Mouse (Mus musculus) limb, embryonic 14.5 days (tissue): ENCODE data around the gene Timp4. TPM values are rescaled to one million over a fixed set of nuclear protein-coding genes. Genes with fewer than 3 reads are reported as not detected.

Experiments
- ATAC-seq: fragments of 200-750 bp; cut with Nextera tagmentation; 2 replicates; pipeline ENCODE4 v1.8.0; 2017; ENCODE audit warnings: low read depth, moderate number of reproducible peaks, moderate TSS enrichment; ENCODE audit not compliant: low FRiP score
- DNase-seq: peaks from one replicate; pipeline ENCODE4 v3.0.0-alpha.2; 2015; ENCODE audit warnings: low spot score
- H3K27ac ChIP-seq: fragments of 300-500 bp; sonication (generic); replicated peaks from 2 replicates; pipeline ENCODE4 v1.5.1; 2014; ENCODE audit warnings: low read depth, mild to moderate bottlenecking, low read length, moderate library complexity, mixed read lengths
- H3K27me3 ChIP-seq: fragments of 300-500 bp; sonication (generic); 2 replicates; pipeline ENCODE4 v1.6.1; 2014; ENCODE audit warnings: low read length, mixed read lengths; ENCODE audit not compliant: control insufficient read depth, insufficient read depth
- H3K36me3 ChIP-seq: fragments of 300-500 bp; sonication (generic); 2 replicates; pipeline ENCODE4 v1.6.1; 2014; ENCODE audit warnings: mild to moderate bottlenecking, low read length, moderate library complexity, mixed read lengths; ENCODE audit not compliant: control insufficient read depth, insufficient read depth
- H3K4me1 ChIP-seq: fragments of 300-500 bp; sonication (generic); 2 replicates; pipeline ENCODE4 v1.6.1; 2014; ENCODE audit warnings: antibody characterized with exemption, low read length, mixed read lengths; ENCODE audit not compliant: control insufficient read depth, insufficient read depth
- H3K4me2 ChIP-seq: fragments of 300-500 bp; sonication (generic); replicated peaks from 2 replicates; pipeline ENCODE4 v1.6.1; 2014; ENCODE audit warnings: low read depth, mild to moderate bottlenecking, low read length, moderate library complexity; ENCODE audit not compliant: severe bottlenecking
- H3K4me3 ChIP-seq: fragments of 300-500 bp; sonication (generic); replicated peaks from 2 replicates; pipeline ENCODE4 v1.5.1; 2014; ENCODE audit warnings: low read length
- H3K9ac ChIP-seq: fragments of 300-500 bp; sonication (generic); 2 replicates; pipeline ENCODE4 v1.6.1; 2014; ENCODE audit warnings: mild to moderate bottlenecking, low read depth, low read length, moderate library complexity; ENCODE audit not compliant: severe bottlenecking
- H3K9me3 ChIP-seq: fragments of 300-500 bp; sonication (generic); 2 replicates; pipeline ENCODE4 v1.6.1; 2016; ENCODE audit warnings: low read length; ENCODE audit not compliant: control insufficient read depth
- POLR2A ChIP-seq: fragments of 200-500 bp; IDR thresholded peaks from 2 replicates; pipeline ENCODE4 v1.8.0; 2012; ENCODE audit warnings: inconsistent platforms, mild to moderate bottlenecking, moderate library complexity, borderline replicate concordance; ENCODE audit not compliant: insufficient read depth, insufficient read length; ENCODE audit errors: extremely low read depth
- WGBS: fragments of 180-500 bp; shearing (Covaris S2); extraction: QIAGEN DNeasy Blood & Tissue Kit; methylation state at CpG from one replicate; pipeline ENCODE4 v1.1.7; 2014; 5-methylcytosine and 5-hydroxymethylcytosine counted together
- polyA plus RNA-seq, 2 experiments: library from polyadenylated mRNA; depleted of rRNA in 1 of 2; stranded (reverse) in 1 of 2; unstranded in 1 of 2; fragments of >200 nt; fragmentation: Nextera tagmentation in 1 of 2; extraction: Ambion mirVana in 1 of 2; gene quantifications; 2 replicates each; pipeline versions ENCODE4 v1.2.1 to v1.2.3; 2012 to 2014

Gene Timp4
- polyA plus RNA-seq, 2 experiments, result 0.28 to 0.49 TPM

DNA sequence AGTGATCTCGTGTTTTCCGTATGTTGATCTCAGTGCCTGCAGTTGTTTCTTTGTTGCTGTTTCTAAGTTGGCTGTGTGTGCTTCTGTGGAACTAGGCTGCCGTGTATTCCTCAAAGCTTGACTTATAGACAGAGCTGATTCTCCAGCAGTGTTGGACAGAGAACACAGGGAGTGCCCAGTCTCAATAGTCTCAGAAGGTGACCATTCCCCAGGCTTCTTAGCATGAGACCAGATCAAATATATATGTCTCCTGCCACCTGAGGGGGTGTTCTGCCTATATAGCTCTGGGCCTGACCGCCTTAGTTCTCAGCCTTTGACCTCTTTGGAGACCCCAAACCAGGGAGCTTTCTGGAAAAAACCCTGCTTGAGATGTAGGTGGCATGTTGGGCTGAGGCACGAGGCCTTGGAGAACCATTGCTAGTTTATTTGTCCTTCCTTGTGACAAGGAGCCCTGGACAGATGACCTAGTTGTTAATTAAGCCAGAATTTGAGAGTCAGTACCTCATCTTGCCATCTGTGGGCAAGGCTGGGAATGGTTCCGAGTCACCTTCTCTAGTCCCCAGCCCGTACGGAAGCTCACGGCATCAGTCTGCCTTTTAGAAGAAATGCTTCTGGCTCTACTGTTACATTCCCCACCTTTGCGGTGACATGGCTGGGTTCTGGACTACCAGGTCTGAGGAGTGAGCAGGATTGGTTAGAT lies 23.3 kb upstream of the Timp4 start:
- ATAC-seq, result no peak
- 90% methylated on average over 10 of the region's 10 CpGs for WGBS
- no peaks in the 10 kb centered on the region for H3K9me3 ChIP-seq
- no peak overlapping the region for H3K4me2 ChIP-seq
- DNase-seq, result no peak
- TF ChIP-seq POLR2A, result no peak
- no peak overlapping the region for H3K27ac ChIP-seq
- no peaks in the 10 kb centered on the region for H3K36me3 ChIP-seq
- H3K4me3 ChIP-seq, result no peak overlapping the region
- no peak overlapping the region for H3K9ac ChIP-seq
- peaks cover 10% of the 10 kb centered on the region for H3K4me1 ChIP-seq
- H3K27me3 ChIP-seq, result no peaks in the 10 kb centered on the region

GRCm38 (mm10) chr6:115274705-115275104 lies 22.7 kb upstream of the Timp4 start:
- no peak overlapping the region for H3K9ac ChIP-seq
- H3K4me3 ChIP-seq, result no peak overlapping the region
- no peaks in the 10 kb centered on the region for H3K36me3 ChIP-seq
- H3K27me3 ChIP-seq, result no peaks in the 10 kb centered on the region
- H3K9me3 ChIP-seq, result no peaks in the 10 kb centered on the region
- ATAC-seq, result no peak
- no peak overlapping the region for H3K27ac ChIP-seq
- 70% methylated on average over 9 of the region's 9 CpGs for WGBS
- no peak overlapping the region for H3K4me2 ChIP-seq
- H3K4me1 ChIP-seq, result peaks cover 10% of the 10 kb centered on the region
- no peak for DNase-seq
- TF ChIP-seq POLR2A, result no peak

GRCm38 (mm10) chr6:115273346-115273745 lies 21.3 kb upstream of the Timp4 start:
- WGBS, result 76% methylated on average over 10 of the region's 10 CpGs
- no peak for TF ChIP-seq POLR2A
- Histone ChIP-seq H3K9me3 (no peaks in the 10 kb centered on the region), H3K4me2 (no peak overlapping the region), H3K4me3 (no peak overlapping the region), H3K4me1 (peaks cover 10% of the 10 kb centered on the region), H3K36me3 (no peaks in the 10 kb centered on the region), H3K27me3 (no peaks in the 10 kb centered on the region), H3K27ac (no peak overlapping the region), H3K9ac (no peak overlapping the region)
- no peak for ATAC-seq
- no peak for DNase-seq

DNA sequence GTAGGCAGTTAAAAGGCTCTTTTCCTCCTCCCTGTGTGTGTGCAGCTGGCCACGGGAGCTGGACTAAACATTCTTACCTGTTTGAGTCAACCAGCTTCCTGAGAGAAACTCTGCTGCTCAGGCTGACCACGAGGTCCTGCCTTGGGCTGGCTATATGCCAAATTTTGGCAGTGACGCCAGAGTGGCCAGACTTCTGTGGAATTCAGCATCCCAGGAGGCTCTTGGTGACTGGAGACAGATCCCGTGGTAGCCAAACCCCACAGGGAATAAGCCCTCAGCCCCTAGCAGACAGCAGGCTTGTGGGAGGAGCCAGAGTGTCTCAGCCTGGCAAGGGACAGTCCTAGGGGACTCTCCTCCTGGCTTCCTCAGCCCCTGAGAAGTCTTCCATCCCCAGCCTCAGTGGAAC lies 19.9 kb upstream of the Timp4 start:
- no peak for TF ChIP-seq POLR2A
- 0 out of 2 replicates have a peak, but pooled peaks have one; percentile 32 for ATAC-seq
- no peak overlapping the region for H3K27ac ChIP-seq
- H3K27me3 ChIP-seq, result no peaks in the 10 kb centered on the region
- H3K36me3 ChIP-seq, result no peaks in the 10 kb centered on the region
- no peak overlapping the region for H3K4me2 ChIP-seq
- H3K4me3 ChIP-seq, result no peak overlapping the region
- H3K4me1 ChIP-seq, result peaks cover 10% of the 10 kb centered on the region
- DNase-seq, result peak; percentile 29
- WGBS, result 7% methylated on average over 4 of the region's 4 CpGs
- no peaks in the 10 kb centered on the region for H3K9me3 ChIP-seq
- H3K9ac ChIP-seq, result no peak overlapping the region

DNA sequence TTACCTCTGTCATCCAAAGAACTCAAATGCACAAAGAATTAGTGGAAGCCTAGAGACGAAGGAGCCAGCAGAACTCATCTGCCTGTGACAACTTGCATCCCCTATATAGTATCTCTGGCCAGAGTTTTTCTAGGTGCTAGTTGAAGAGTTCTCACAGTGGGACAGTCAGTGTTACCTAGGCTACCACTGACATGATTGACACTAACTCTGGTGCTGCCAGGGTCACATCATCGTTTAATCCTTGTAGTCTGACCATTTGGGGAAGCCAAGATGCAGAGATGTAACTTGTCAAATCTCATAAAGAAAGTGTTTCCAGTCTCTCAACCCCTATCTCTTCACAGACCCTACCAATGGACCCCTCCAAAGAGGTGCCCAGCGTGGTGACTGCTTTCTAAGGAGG lies 19.3 kb upstream of the Timp4 start:
- no peak for ATAC-seq
- H3K27ac ChIP-seq, result no peak overlapping the region
- 55% methylated on average over 3 of the region's 3 CpGs for WGBS

More for the DNA sequence above, 19.3 kb upstream of the Timp4 start:
- no peak for TF ChIP-seq POLR2A
- Histone ChIP-seq H3K9me3 (no peaks in the 10 kb centered on the region), H3K4me1 (peaks cover 10% of the 10 kb centered on the region), H3K4me3 (no peak overlapping the region), H3K36me3 (no peaks in the 10 kb centered on the region), H3K9ac (no peak overlapping the region), H3K4me2 (no peak overlapping the region), H3K27me3 (no peaks in the 10 kb centered on the region)
- no peak for DNase-seq
